Mouse (Mus musculus): ENCODE data around the gene Hsf4.
A peak's percentile ranks its signal among the peaks of the same experiment; 100 is the strongest.
"Not testable (repeated sequence)": the region's sequence is repeated elsewhere in the genome, so short reads cannot be mapped to it uniquely, and the experiment has no call there.

Gene Hsf4

GRCm38 (mm10) chr8:105269461-105269947, at the start of gene Hsf4:
Hsf4 (plus strand) TSS chr8:105269801.
- DNase-seq = peak; percentile 81

- no peak for DNase-seq
Observed at GRCm38 (mm10) chr8:105223850-105224249, 45.8 kb upstream of the Hsf4 start.

- peak; percentile 96 for DNase-seq
Observed at GRCm38 (mm10) chr8:105224413-105225271, 45.0 kb upstream of the Hsf4 start, which contains the start of gene D230025D16Rik. D230025D16Rik (plus strand) TSS chr8:105225145.

GRCm38 (mm10) chr8:105225272-105225593, 44.4 kb upstream of the Hsf4 start:
- no peak for DNase-seq

GRCm38 (mm10) chr8:105225917-105226316, 43.7 kb upstream of the Hsf4 start:
- DNase-seq = no peak

- no peak for DNase-seq
Observed at GRCm38 (mm10) chr8:105231503-105232320, 37.9 kb upstream of the Hsf4 start.

GRCm38 (mm10) chr8:105232321-105232693, 37.3 kb upstream of the Hsf4 start:
- DNase-seq = not testable (repeated sequence)

- no peak for DNase-seq
Observed at GRCm38 (mm10) chr8:105233126-105233935, 36.3 kb upstream of the Hsf4 start.

- peak; percentile 28 for DNase-seq
Observed at GRCm38 (mm10) chr8:105235206-105235605, 34.4 kb upstream of the Hsf4 start.

- DNase-seq = no peak
Observed at GRCm38 (mm10) chr8:105237442-105238142, 32.0 kb upstream of the Hsf4 start.

- DNase-seq = no peak
Observed at GRCm38 (mm10) chr8:105241016-105241415, 28.6 kb upstream of the Hsf4 start.

GRCm38 (mm10) chr8:105251954-105252353, 17.6 kb upstream of the Hsf4 start:
- no peak for DNase-seq

GRCm38 (mm10) chr8:105252680-105253537, 16.7 kb upstream of the Hsf4 start:
- DNase-seq = no peak

- no peak for DNase-seq
Observed at GRCm38 (mm10) chr8:105253766-105254151, 15.8 kb upstream of the Hsf4 start.

GRCm38 (mm10) chr8:105254152-105254965, 15.2 kb upstream of the Hsf4 start:
- peak; percentile 90 for DNase-seq

- DNase-seq = peak; percentile 39
Observed at GRCm38 (mm10) chr8:105254966-105255350, 14.6 kb upstream of the Hsf4 start, which contains the start of gene B3gnt9. B3gnt9 (minus strand) TSS chr8:105255153.

- DNase-seq = no peak
Observed at GRCm38 (mm10) chr8:105257318-105258114, 12.1 kb upstream of the Hsf4 start.

GRCm38 (mm10) chr8:105258911-105259720, 10.5 kb upstream of the Hsf4 start:
- DNase-seq = no peak

Data from kidney, adult 18-20 months (tissue).